Mouse (Mus musculus) hindbrain, embryonic 11.5 days (tissue): ENCODE measurements around the gene Zfand5. TPM values are rescaled to one million over a fixed set of nuclear protein-coding genes. Genes with fewer than 3 reads are reported as not detected.
"Not testable (repeated sequence)": the region's sequence is repeated elsewhere in the genome, so short reads cannot be mapped to it uniquely, and the experiment has no call there.

Experiments
- ATAC-seq: fragments of 200-750 bp; cut with Nextera tagmentation; 2 replicates; pipeline ENCODE4 v1.8.0; 2017; ENCODE audit warnings: mild to moderate bottlenecking, moderate TSS enrichment, moderate library complexity; ENCODE audit not compliant: low FRiP score
- DNase-seq: peaks from one replicate; pipeline ENCODE4 v3.0.0-alpha.2; 2015; ENCODE audit warnings: low spot score
- H3K27ac ChIP-seq: fragments of 300-500 bp; sonication (generic); 2 replicates; pipeline ENCODE4 v1.5.1; 2014; ENCODE audit warnings: mild to moderate bottlenecking, low read depth, low read length
- H3K27me3 ChIP-seq: fragments of 300-500 bp; sonication (generic); 2 replicates; pipeline ENCODE4 v1.6.1; 2014; ENCODE audit warnings: mild to moderate bottlenecking, low read length, moderate library complexity, mixed read lengths; ENCODE audit not compliant: control insufficient read depth, insufficient read depth
- H3K36me3 ChIP-seq: fragments of 300-500 bp; sonication (generic); 2 replicates; pipeline ENCODE4 v1.6.1; 2014; ENCODE audit warnings: mild to moderate bottlenecking, low read length, moderate library complexity, mixed read lengths; ENCODE audit not compliant: control insufficient read depth, insufficient read depth
- H3K4me1 ChIP-seq: fragments of 300-500 bp; sonication (generic); replicated peaks from 2 replicates; pipeline ENCODE4 v1.6.1; 2014; ENCODE audit warnings: low read length, mixed read lengths; ENCODE audit not compliant: control insufficient read depth, insufficient read depth
- H3K4me2 ChIP-seq: fragments of 300-500 bp; sonication (generic); replicated peaks from 2 replicates; pipeline ENCODE4 v1.6.1; 2014; ENCODE audit warnings: mild to moderate bottlenecking, low read depth, low read length
- H3K4me3 ChIP-seq: fragments of 300-500 bp; sonication (generic); 2 replicates; pipeline ENCODE4 v1.5.1; 2014; ENCODE audit warnings: low read depth, low read length
- H3K9ac ChIP-seq: fragments of 300-500 bp; sonication (generic); 2 replicates; pipeline ENCODE4 v1.6.1; 2014; ENCODE audit warnings: low read depth, low read length
- H3K9me3 ChIP-seq: fragments of 300-500 bp; sonication (generic); 2 replicates; pipeline ENCODE4 v1.6.1; 2016; ENCODE audit warnings: low read length; ENCODE audit not compliant: control insufficient read depth
- WGBS: fragments of 180-500 bp; shearing (Covaris S2); extraction: QIAGEN DNeasy Blood & Tissue Kit; methylation state at CpG from one replicate; pipeline ENCODE4 v1.1.7; 2014; 5-methylcytosine and 5-hydroxymethylcytosine counted together
- polyA plus RNA-seq: library from polyadenylated mRNA; unstranded; fragments of >200 nt; fragmentation: Nextera tagmentation; extraction: Ambion mirVana; gene quantifications from 2 replicates; pipeline ENCODE4 v1.2.1, GENCODE M21; 2014

The Zfand5 gene
- polyA plus RNA-seq, 1 experiment from 2014 or later, result 170 TPM

GRCm38 (mm10) chr19:21310364-21310763 is 38.3 kb downstream of the Zfand5 start:
- ATAC-seq, H3K4me2 ChIP-seq, H3K36me3 ChIP-seq, H3K27me3 ChIP-seq, H3K9me3 ChIP-seq, DNase-seq, H3K4me1 ChIP-seq, H3K4me3 ChIP-seq, H3K9ac ChIP-seq, H3K27ac ChIP-seq: not testable (repeated sequence)
- WGBS, result 93% methylated on average over 5 of the region's 5 CpGs

GRCm38 (mm10) chr19:21315701-21316100 is 43.6 kb downstream of the Zfand5 start:
- no peaks in the 10 kb centered on the region for H3K27me3 ChIP-seq
- H3K9me3 ChIP-seq, result no peaks in the 10 kb centered on the region
- ATAC-seq (no peak), DNase-seq (no peak)
- no peaks in the 10 kb centered on the region for H3K36me3 ChIP-seq
- WGBS, result 86% methylated on average over 3 of the region's 3 CpGs
- no peaks in the 10 kb centered on the region for H3K4me1 ChIP-seq
- H3K4me3 ChIP-seq, result no peak overlapping the region
- H3K27ac ChIP-seq, result no peak overlapping the region
- H3K4me2 ChIP-seq, result no peak overlapping the region
- no peak overlapping the region for H3K9ac ChIP-seq

GRCm38 (mm10) chr19:21319618-21320017 is 47.5 kb downstream of the Zfand5 start:
- Histone ChIP-seq H3K27me3 (no peaks in the 10 kb centered on the region), H3K4me2 (no peak overlapping the region), H3K27ac (no peak overlapping the region), H3K4me1 (no peaks in the 10 kb centered on the region), H3K36me3 (no peaks in the 10 kb centered on the region), H3K4me3 (no peak overlapping the region), H3K9me3 (no peaks in the 10 kb centered on the region), H3K9ac (no peak overlapping the region)
- DNase-seq, result no peak
- 97% methylated on average over 1 of the region's 1 CpGs for WGBS
- no peak for ATAC-seq

GRCm38 (mm10) chr19:21325333-21325732 is 53.3 kb downstream of the Zfand5 start:
- no peaks in the 10 kb centered on the region for H3K27me3 ChIP-seq
- H3K9ac ChIP-seq, result no peak overlapping the region
- no peak overlapping the region for H3K27ac ChIP-seq
- DNase-seq (no peak), ATAC-seq (no peak)
- H3K4me2 ChIP-seq, result no peak overlapping the region
- H3K4me1 ChIP-seq, result no peaks in the 10 kb centered on the region
- H3K9me3 ChIP-seq, result no peaks in the 10 kb centered on the region
- H3K4me3 ChIP-seq, result no peak overlapping the region
- 90% methylated on average over 3 of the region's 3 CpGs for whole genome bisulfite sequencing
- no peaks in the 10 kb centered on the region for H3K36me3 ChIP-seq

- Histone ChIP-seq H3K9ac (no peak overlapping the region), H3K36me3 (no peaks in the 10 kb centered on the region), H3K27me3 (no peaks in the 10 kb centered on the region), H3K4me3 (no peak overlapping the region), H3K27ac (no peak overlapping the region), H3K4me1 (no peaks in the 10 kb centered on the region), H3K4me2 (no peak overlapping the region), H3K9me3 (no peaks in the 10 kb centered on the region)
- 75% methylated on average over 9 of the region's 9 CpGs for WGBS
- DNase-seq (no peak), ATAC-seq (no peak)
These were observed 56.9 kb downstream of the Zfand5 start for GRCm38 (mm10) chr19:21328951-21329350.

- Histone ChIP-seq H3K4me3 (no peak overlapping the region), H3K9ac (no peak overlapping the region), H3K27me3 (no peaks in the 10 kb centered on the region), H3K4me1 (no peaks in the 10 kb centered on the region), H3K27ac (no peak overlapping the region), H3K36me3 (no peaks in the 10 kb centered on the region), H3K9me3 (no peaks in the 10 kb centered on the region), H3K4me2 (no peak overlapping the region)
- 72% methylated on average over 5 of the region's 5 CpGs for WGBS
- no peak for ATAC-seq
- no peak for DNase-seq
These were observed 57.7 kb downstream of the Zfand5 start for GRCm38 (mm10) chr19:21329770-21330169.

- no peak for ATAC-seq
- H3K27ac ChIP-seq, result no peak overlapping the region
- H3K4me2 ChIP-seq, result no peak overlapping the region
- H3K4me3 ChIP-seq, result no peak overlapping the region
- no peaks in the 10 kb centered on the region for H3K36me3 ChIP-seq
- no peaks in the 10 kb centered on the region for H3K27me3 ChIP-seq
- H3K4me1 ChIP-seq, result no peaks in the 10 kb centered on the region
- no peak overlapping the region for H3K9ac ChIP-seq
- WGBS, result 89% methylated on average over 6 of the region's 6 CpGs
- no peak for DNase-seq
- H3K9me3 ChIP-seq, result no peaks in the 10 kb centered on the region
These were observed 58.4 kb downstream of the Zfand5 start for GRCm38 (mm10) chr19:21330305-21331115.

- no peaks in the 10 kb centered on the region for H3K9me3 ChIP-seq
- DNase-seq (no peak), ATAC-seq (no peak)
- H3K4me3 ChIP-seq, result no peak overlapping the region
- 86% methylated on average over 11 of the region's 11 CpGs for WGBS
- no peak overlapping the region for H3K9ac ChIP-seq
- H3K36me3 ChIP-seq, result no peaks in the 10 kb centered on the region
- no peaks in the 10 kb centered on the region for H3K27me3 ChIP-seq
- no peaks in the 10 kb centered on the region for H3K4me1 ChIP-seq
- H3K27ac ChIP-seq, result no peak overlapping the region
- no peak overlapping the region for H3K4me2 ChIP-seq
These were observed 59.6 kb downstream of the Zfand5 start for GRCm38 (mm10) chr19:21331621-21332155.
